Mouse (Mus musculus): ENCODE measurements around the gene Tpsb2. TPM values are rescaled to one million over a fixed set of nuclear protein-coding genes. Genes with fewer than 3 reads are reported as not detected.

Gene Tpsb2
- polyA plus RNA-seq, 1 experiment from 2014 or later, result 0.25 TPM

- H3K4me3 ChIP-seq (replicated peaks), result no peak overlapping the region
- H3K9ac ChIP-seq, result no peak overlapping the region
- no peak overlapping the region for H3K4me2 ChIP-seq
- ATAC-seq (ENCODE audit: low read depth) (no peak), DNase-seq (no peak)
- no peaks in the 10 kb centered on the region for H3K27me3 ChIP-seq
- no peaks in the 10 kb centered on the region for H3K36me3 ChIP-seq
- 20% methylated on average over 6 of the region's 6 CpGs for WGBS (ENCODE audit: insufficient replicate concordance)
- H3K4me1 ChIP-seq (replicated peaks), result peaks cover 26% of the 10 kb centered on the region
- no peak overlapping the region for H3K27ac ChIP-seq
- no peaks in the 10 kb centered on the region for H3K9me3 ChIP-seq (replicated peaks)
Observed at GRCm38 (mm10) chr17:25406011-25406441, 39.9 kb downstream of the Tpsb2 start.

DNA sequence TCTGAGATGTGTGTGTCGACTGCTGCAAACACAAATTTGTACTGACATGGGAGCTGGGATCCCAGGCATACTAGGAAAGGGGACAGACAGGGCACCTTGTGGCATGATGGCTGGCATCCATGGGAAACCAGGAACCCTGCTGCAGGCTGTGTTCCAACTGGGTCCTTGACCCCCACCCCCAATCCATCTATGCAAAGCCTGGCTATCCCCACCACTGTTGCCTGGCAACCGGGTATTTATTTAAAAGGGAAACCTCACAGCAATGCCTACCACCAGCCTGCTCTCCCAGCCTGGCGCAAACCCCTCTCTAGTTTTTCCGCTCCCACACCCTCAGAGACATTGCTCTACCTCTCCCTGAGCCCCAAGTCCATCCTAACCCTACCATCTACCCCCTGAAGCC lies 41.2 kb downstream of the Tpsb2 start:
- H3K9ac ChIP-seq, result no peak overlapping the region
- DNase-seq, result no peak
- no peaks in the 10 kb centered on the region for H3K9me3 ChIP-seq (replicated peaks)
- no peak for ATAC-seq (ENCODE audit: low read depth)
- H3K27me3 ChIP-seq, result no peaks in the 10 kb centered on the region
- no peaks in the 10 kb centered on the region for H3K36me3 ChIP-seq
- no peak overlapping the region for H3K4me2 ChIP-seq
- 53% methylated on average over 4 of the region's 4 CpGs for WGBS (ENCODE audit: insufficient replicate concordance)
- peaks cover 26% of the 10 kb centered on the region for H3K4me1 ChIP-seq (replicated peaks)
- H3K27ac ChIP-seq, result no peak overlapping the region
- no peak overlapping the region for H3K4me3 ChIP-seq (replicated peaks)

GRCm38 (mm10) chr17:25408302-25408999 lies 42.3 kb downstream of the Tpsb2 start:
- no peak for ATAC-seq (ENCODE audit: low read depth)
- no peaks in the 10 kb centered on the region for H3K9me3 ChIP-seq (replicated peaks)

DNA sequence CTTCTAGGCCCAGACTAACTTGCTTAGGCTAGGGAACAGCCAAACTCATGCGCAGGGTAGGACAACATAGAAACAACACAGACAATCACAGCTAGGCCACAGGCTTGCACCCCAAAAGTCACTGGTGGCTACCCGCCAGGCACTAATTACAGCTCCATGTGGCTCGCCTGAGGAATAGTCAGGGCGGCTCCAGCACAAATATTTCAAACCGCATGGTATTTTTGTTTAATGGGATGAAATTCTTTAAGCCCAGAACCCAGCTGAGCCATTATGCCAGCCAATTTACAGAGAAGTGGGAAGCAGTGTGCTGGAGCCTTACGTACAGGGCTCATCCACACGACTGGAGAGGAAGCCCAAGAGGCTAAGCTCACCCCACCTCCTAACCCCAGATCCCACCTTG lies 43.5 kb downstream of the Tpsb2 start:
- DNase-seq, result no peak
- peaks cover 26% of the 10 kb centered on the region for H3K4me1 ChIP-seq (replicated peaks)

More at GRCm38 (mm10) chr17:25408302-25408999, 42.3 kb downstream of the Tpsb2 start:
- Histone ChIP-seq H3K36me3 (no peaks in the 10 kb centered on the region), H3K4me3 (replicated peaks) (no peak overlapping the region), H3K27me3 (no peaks in the 10 kb centered on the region), H3K9ac (no peak overlapping the region), H3K4me2 (no peak overlapping the region), H3K27ac (no peak overlapping the region), H3K4me1 (replicated peaks) (peaks cover 26% of the 10 kb centered on the region)
- no peak for DNase-seq
- WGBS (ENCODE audit: insufficient replicate concordance), result 55% methylated on average over 7 of the region's 7 CpGs

GRCm38 (mm10) chr17:25410180-25410579 lies 44.1 kb downstream of the Tpsb2 start:
- 44% methylated on average over 6 of the region's 6 CpGs for WGBS (ENCODE audit: insufficient replicate concordance)
- H3K27me3 ChIP-seq, result no peaks in the 10 kb centered on the region
- H3K27ac ChIP-seq, result no peak overlapping the region
- no peaks in the 10 kb centered on the region for H3K36me3 ChIP-seq
- H3K9me3 ChIP-seq (replicated peaks), result no peaks in the 10 kb centered on the region
- H3K4me1 ChIP-seq (replicated peaks), result peaks cover 22% of the 10 kb centered on the region
- DNase-seq (no peak), ATAC-seq (ENCODE audit: low read depth) (no peak)
- no peak overlapping the region for H3K4me2 ChIP-seq
- H3K4me3 ChIP-seq (replicated peaks), result no peak overlapping the region
- H3K9ac ChIP-seq, result no peak overlapping the region

More for the DNA sequence above, 43.5 kb downstream of the Tpsb2 start:
- Histone ChIP-seq H3K27ac (no peak overlapping the region), H3K9ac (no peak overlapping the region), H3K4me3 (replicated peaks) (no peak overlapping the region), H3K36me3 (no peaks in the 10 kb centered on the region), H3K4me2 (no peak overlapping the region), H3K9me3 (replicated peaks) (no peaks in the 10 kb centered on the region), H3K27me3 (no peaks in the 10 kb centered on the region)
- ATAC-seq (ENCODE audit: low read depth), result no peak
- WGBS (ENCODE audit: insufficient replicate concordance), result 65% methylated on average over 7 of the region's 7 CpGs

- ATAC-seq (ENCODE audit: low read depth) (no peak), DNase-seq (no peak)
- no peak overlapping the region for H3K4me3 ChIP-seq (replicated peaks)
- H3K27ac ChIP-seq, result no peak overlapping the region
- no peak overlapping the region for H3K9ac ChIP-seq
- no peaks in the 10 kb centered on the region for H3K36me3 ChIP-seq
- peaks cover 19% of the 10 kb centered on the region for H3K4me1 ChIP-seq (replicated peaks)
- H3K27me3 ChIP-seq, result no peaks in the 10 kb centered on the region
- no peak overlapping the region for H3K4me2 ChIP-seq
- WGBS (ENCODE audit: insufficient replicate concordance), result 28% methylated on average over 7 of the region's 7 CpGs
- H3K9me3 ChIP-seq (replicated peaks), result no peaks in the 10 kb centered on the region
Observed at GRCm38 (mm10) chr17:25410786-25411185, 44.7 kb downstream of the Tpsb2 start.

DNA sequence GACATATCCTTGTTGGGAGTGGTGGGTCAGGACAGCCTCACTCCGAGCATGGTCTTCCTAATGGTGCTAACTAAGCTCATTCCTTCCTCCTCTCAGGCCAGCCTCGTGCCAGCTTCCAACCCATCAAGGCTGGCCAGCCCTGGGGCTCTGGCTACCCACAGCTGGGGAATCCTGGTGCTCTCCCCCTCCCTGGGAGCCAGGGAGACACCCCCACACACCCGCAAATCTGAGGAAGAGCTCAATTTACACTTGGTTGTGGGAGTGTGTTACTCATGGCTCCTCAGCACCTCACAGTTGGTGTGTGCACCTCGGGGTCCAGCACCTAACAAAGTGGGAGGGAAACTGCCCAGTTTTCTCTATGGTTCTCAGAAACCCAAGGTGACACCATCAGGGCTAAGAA lies 45.1 kb downstream of the Tpsb2 start:
- Histone ChIP-seq H3K4me1 (replicated peaks) (peaks cover 19% of the 10 kb centered on the region), H3K36me3 (no peaks in the 10 kb centered on the region), H3K27me3 (no peaks in the 10 kb centered on the region), H3K4me2 (no peak overlapping the region), H3K9me3 (replicated peaks) (no peaks in the 10 kb centered on the region), H3K27ac (no peak overlapping the region), H3K9ac (no peak overlapping the region), H3K4me3 (replicated peaks) (no peak overlapping the region)
- DNase-seq (no peak), ATAC-seq (ENCODE audit: low read depth) (no peak)
- WGBS (ENCODE audit: insufficient replicate concordance), result 27% methylated on average over 4 of the region's 4 CpGs

- no peak for DNase-seq
- 48% methylated on average over 4 of the region's 4 CpGs for WGBS (ENCODE audit: insufficient replicate concordance)
- H3K4me1 ChIP-seq (replicated peaks), result peaks cover 14% of the 10 kb centered on the region
Observed at GRCm38 (mm10) chr17:25414209-25414608, 48.1 kb downstream of the Tpsb2 start.

DNA sequence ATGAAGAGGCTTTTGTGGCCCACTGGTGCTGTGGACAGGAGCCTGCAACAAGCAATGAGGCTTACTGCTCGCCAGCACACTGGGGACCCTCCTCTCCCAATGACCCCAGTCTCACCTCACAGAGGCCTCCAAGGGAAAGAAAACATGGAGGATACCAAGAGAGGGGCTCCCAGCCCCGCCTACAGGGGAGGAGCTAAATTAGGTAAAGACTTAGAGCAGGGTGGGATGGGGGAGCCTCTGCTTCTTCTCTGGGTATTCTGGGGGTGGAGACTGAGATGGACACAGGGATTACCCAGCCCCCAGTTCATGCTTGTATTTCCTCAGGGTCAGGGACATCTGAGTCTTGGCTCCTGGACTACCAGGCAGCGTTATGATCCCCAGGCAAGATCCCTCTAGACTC lies 48.8 kb downstream of the Tpsb2 start:
- WGBS (ENCODE audit: insufficient replicate concordance), result 30% methylated on average over 3 of the region's 3 CpGs
- no peak overlapping the region for H3K4me2 ChIP-seq

More at GRCm38 (mm10) chr17:25414209-25414608, 48.1 kb downstream of the Tpsb2 start:
- ATAC-seq (ENCODE audit: low read depth), result no peak
- H3K4me3 ChIP-seq (replicated peaks), result no peak overlapping the region
- no peak overlapping the region for H3K27ac ChIP-seq
- H3K27me3 ChIP-seq, result no peaks in the 10 kb centered on the region
- H3K9me3 ChIP-seq (replicated peaks), result no peaks in the 10 kb centered on the region
- H3K4me2 ChIP-seq, result no peak overlapping the region
- H3K36me3 ChIP-seq, result no peaks in the 10 kb centered on the region
- no peak overlapping the region for H3K9ac ChIP-seq

GRCm38 (mm10) chr17:25415421-25415913 lies 49.4 kb downstream of the Tpsb2 start:
- Histone ChIP-seq H3K27ac (no peak overlapping the region), H3K36me3 (no peaks in the 10 kb centered on the region), H3K9ac (no peak overlapping the region), H3K4me3 (replicated peaks) (no peak overlapping the region), H3K4me2 (no peak overlapping the region), H3K4me1 (replicated peaks) (peaks cover 14% of the 10 kb centered on the region), H3K27me3 (no peaks in the 10 kb centered on the region), H3K9me3 (replicated peaks) (no peaks in the 10 kb centered on the region)
- ATAC-seq (ENCODE audit: low read depth) (no peak), DNase-seq (no peak)
- 27% methylated on average over 6 of the region's 6 CpGs for WGBS (ENCODE audit: insufficient replicate concordance)

More for the DNA sequence above, 48.8 kb downstream of the Tpsb2 start:
- Histone ChIP-seq H3K27me3 (no peaks in the 10 kb centered on the region), H3K36me3 (no peaks in the 10 kb centered on the region), H3K4me1 (replicated peaks) (peaks cover 14% of the 10 kb centered on the region), H3K4me3 (replicated peaks) (no peak overlapping the region), H3K9ac (no peak overlapping the region), H3K27ac (no peak overlapping the region), H3K9me3 (replicated peaks) (no peaks in the 10 kb centered on the region)
- ATAC-seq (ENCODE audit: low read depth) (no peak), DNase-seq (no peak)

GRCm38 (mm10) chr17:25416219-25416618 lies 50.1 kb downstream of the Tpsb2 start:
- WGBS (ENCODE audit: insufficient replicate concordance), result 31% methylated on average over 3 of the region's 3 CpGs
- no peak for ATAC-seq (ENCODE audit: low read depth)
- no peaks in the 10 kb centered on the region for H3K27me3 ChIP-seq
- H3K27ac ChIP-seq, result no peak overlapping the region
- no peak overlapping the region for H3K9ac ChIP-seq
- H3K4me2 ChIP-seq, result no peak overlapping the region
- no peaks in the 10 kb centered on the region for H3K9me3 ChIP-seq (replicated peaks)
- H3K36me3 ChIP-seq, result no peaks in the 10 kb centered on the region
- peaks cover 14% of the 10 kb centered on the region for H3K4me1 ChIP-seq (replicated peaks)
- no peak overlapping the region for H3K4me3 ChIP-seq (replicated peaks)
- DNase-seq, result no peak

GRCm38 (mm10) chr17:25417990-25418389 lies 51.9 kb downstream of the Tpsb2 start:
- Histone ChIP-seq H3K4me1 (replicated peaks) (peaks cover 14% of the 10 kb centered on the region), H3K9me3 (replicated peaks) (no peaks in the 10 kb centered on the region), H3K4me2 (no peak overlapping the region), H3K36me3 (no peaks in the 10 kb centered on the region), H3K4me3 (replicated peaks) (no peak overlapping the region), H3K27ac (no peak overlapping the region), H3K27me3 (no peaks in the 10 kb centered on the region), H3K9ac (no peak overlapping the region)
- 58% methylated on average over 6 of the region's 6 CpGs for WGBS (ENCODE audit: insufficient replicate concordance)
- ATAC-seq (ENCODE audit: low read depth), result no peak
- no peak for DNase-seq

Data from liver, embryonic 13.5 days (tissue).